Mouse (Mus musculus): Measurements from ENCODE around the gene Dhx16. TPM values are rescaled to one million over a fixed set of nuclear protein-coding genes. Genes with fewer than 3 reads are reported as not detected.
"Not testable (repeated sequence)": the region's sequence is repeated elsewhere in the genome, so short reads cannot be mapped to it uniquely, and the experiment has no call there.

The Dhx16 gene
- polyA plus RNA-seq, 1 experiment, result 17.0 TPM

DNA sequence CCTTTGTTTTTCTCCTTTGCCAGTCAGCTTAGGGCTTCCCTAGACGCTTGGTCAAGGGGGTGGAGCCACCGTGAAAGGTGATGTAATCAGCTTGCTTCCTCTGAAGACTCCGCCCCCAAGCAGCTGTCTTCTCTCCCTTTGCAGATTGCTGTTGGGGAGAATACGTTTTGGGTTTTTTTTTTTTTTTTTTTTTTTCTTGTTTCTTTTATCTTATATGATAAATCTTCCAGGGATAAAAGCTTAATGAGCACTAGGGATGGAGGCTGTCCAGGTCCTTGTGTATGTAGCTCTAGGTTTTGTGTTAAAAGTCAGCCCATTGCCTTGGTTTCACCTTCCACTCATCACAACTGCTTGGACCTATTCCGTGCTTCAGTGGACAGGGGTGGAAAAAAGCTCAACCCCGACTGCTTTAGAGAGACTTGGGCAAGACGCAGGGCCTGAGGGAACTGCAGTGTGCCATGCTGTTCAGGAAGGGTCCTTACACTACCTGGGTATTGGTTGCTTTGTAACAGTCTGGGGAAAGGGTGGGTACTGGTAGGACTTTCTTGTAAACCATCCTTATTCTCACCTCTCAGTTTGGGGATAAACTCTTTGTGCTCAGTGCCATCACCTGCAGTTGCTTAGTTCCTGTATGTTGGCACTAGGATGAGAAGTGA lies 39.6 kb downstream of the Dhx16 start:
- H3K4me3 ChIP-seq (ENCODE audit: insufficient read depth, low read depth, low read length), result peak overlapping the region; percentile 89
- no peaks in the 10 kb centered on the region; the same call in 1 of the 2 replicates for H3K4me1 ChIP-seq (ENCODE audit: control insufficient read depth, insufficient read depth, insufficient read length, low read length)
- peak overlapping the region; percentile 57 for H3K27ac ChIP-seq (replicated peaks; ENCODE audit: low read depth, low read length)

DNA sequence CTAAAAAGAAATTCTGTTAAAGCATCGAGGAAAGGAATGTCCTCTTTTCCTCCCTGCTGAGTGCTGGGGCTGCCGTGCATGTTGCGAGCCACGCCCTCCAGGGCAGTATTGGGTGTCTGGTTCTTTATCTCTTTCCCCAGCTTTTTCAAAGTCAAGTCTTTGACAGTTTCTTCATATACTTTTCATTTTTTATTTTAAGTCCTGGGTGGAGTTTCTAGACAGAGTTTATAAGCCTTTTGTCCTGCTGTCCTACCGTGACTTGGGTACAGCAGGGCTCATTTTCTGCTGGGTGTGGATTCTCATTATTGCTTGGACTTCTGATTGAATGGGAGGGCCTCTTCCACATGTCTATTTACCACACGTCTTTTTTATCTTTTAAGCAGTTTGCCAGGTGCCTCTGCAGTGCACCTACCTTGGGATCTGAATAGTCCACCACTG lies 40.3 kb downstream of the Dhx16 start:
- Histone ChIP-seq H3K4me3 (ENCODE audit: insufficient read depth, low read depth, low read length) (peak overlapping the region; percentile 33; the same call in 1 of the 2 replicates), H3K27ac (replicated peaks; ENCODE audit: low read depth, low read length) (peak overlapping the region; percentile 57), H3K4me1 (ENCODE audit: control insufficient read depth, insufficient read depth, insufficient read length, low read length) (no peaks in the 10 kb centered on the region; the same call in 1 of the 2 replicates)

DNA sequence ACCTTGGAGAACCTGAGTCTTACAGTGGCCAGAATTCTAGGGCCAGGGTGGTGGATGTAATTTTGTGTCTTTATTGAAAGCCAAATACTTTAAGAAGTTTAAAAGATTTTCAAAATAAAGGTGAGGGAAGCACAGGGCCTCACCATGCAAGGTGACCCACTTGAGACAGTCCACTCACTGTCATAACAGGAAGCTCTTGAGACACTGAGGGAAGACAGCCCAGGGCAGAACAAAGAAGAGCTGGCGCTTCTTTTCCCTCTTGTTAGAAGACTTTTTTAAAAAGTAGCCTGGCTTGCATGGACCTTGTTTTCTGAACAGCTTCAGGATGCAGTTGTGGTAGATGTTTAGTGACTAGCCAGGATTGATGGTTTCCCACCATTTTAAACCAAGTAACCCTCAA lies 40.8 kb downstream of the Dhx16 start:
- Histone ChIP-seq H3K4me3 (ENCODE audit: insufficient read depth, low read depth, low read length) (no peak overlapping the region), H3K4me1 (ENCODE audit: control insufficient read depth, insufficient read depth, insufficient read length, low read length) (no peaks in the 10 kb centered on the region; the same call in 1 of the 2 replicates), H3K27ac (replicated peaks; ENCODE audit: low read depth, low read length) (0 out of 2 replicates have a peak overlapping the region, but pooled peaks have one; percentile 57)

DNA sequence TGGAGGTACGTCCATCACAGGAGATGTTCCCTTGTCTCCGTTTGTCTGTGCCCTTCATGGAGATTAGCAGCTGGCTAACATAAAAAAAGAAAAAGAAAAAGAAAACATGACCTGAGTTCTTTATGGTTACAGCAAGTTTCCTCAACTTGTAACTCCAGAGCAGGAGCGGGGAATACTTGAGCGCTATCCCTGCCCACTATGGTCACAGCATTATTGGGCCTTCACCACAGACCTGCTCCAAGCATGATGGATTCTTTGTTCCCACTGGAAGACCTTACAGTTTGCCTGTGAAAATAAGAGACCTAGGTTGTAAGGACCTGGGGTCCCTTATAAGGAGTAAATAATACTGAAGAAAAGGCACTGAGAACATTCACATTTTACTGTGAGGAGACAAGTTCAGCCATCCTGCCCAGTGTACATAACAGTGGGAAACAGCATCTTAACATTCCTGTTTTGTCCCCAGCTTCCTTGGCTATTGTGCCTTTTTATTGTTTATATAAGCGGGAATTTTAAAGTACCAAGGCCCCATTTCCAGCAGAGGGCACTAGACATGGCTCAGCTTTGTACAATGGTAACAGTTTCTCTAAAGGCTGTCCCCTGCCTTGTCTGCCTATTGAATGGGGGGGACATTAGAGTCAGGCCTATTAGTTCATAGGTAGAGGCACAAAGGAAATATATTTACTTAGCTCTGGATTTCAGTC lies 41.4 kb downstream of the Dhx16 start:
- Histone ChIP-seq H3K4me3 (ENCODE audit: insufficient read depth, low read depth, low read length) (no peak overlapping the region), H3K27ac (replicated peaks; ENCODE audit: low read depth, low read length) (no peak overlapping the region), H3K4me1 (ENCODE audit: control insufficient read depth, insufficient read depth, insufficient read length, low read length) (no peaks in the 10 kb centered on the region; the same call in 1 of the 2 replicates)

DNA sequence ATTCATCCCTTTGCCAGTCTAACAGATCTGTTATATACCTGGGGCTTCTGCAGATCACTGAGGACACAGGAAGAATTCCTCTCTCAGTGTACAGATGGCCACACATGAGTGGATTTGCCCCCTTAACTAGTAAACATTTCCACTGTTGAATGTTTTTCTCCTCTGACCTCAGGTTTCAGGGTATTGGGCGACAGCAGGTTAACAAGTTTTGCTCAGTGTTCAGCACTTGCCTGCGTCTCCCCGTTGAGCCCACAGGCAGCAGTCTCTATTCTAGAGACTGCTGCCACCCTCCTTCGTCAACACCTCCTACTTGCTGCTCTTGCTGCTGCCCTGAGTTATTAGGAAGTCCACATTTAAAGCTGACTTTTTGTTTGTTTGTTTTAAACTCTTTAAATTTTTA lies 42.1 kb downstream of the Dhx16 start:
- no peak overlapping the region; the same call in 1 of the 2 replicates for H3K27ac ChIP-seq (replicated peaks; ENCODE audit: low read depth, low read length)
- H3K4me3 ChIP-seq (ENCODE audit: insufficient read depth, low read depth, low read length), result no peak overlapping the region
- no peaks in the 10 kb centered on the region; the same call in 1 of the 2 replicates for H3K4me1 ChIP-seq (ENCODE audit: control insufficient read depth, insufficient read depth, insufficient read length, low read length)

DNA sequence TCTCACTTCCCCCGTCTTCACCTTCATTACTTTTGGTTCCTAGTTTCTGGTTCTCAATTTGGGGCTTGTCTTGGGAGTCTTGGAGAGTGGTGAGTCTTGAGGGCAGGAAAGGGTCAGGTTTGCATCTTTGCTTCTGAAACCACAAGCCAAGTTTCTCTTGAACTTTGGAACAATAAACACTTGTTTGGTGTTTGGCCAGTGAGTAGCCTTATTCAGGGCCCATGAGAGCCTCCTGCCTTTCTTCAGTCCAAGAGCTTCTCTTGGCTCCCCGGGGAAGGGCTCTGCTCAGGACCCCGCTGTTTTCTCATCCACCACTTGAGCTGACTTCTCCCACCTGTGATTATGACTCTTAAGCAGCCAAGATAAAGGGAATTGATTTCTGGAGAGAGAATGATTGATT lies 42.9 kb downstream of the Dhx16 start:
- Histone ChIP-seq H3K27ac (replicated peaks; ENCODE audit: low read depth, low read length) (no peak overlapping the region), H3K4me3 (ENCODE audit: insufficient read depth, low read depth, low read length) (no peak overlapping the region), H3K4me1 (ENCODE audit: control insufficient read depth, insufficient read depth, insufficient read length, low read length) (no peaks in the 10 kb centered on the region; the same call in 1 of the 2 replicates)

DNA sequence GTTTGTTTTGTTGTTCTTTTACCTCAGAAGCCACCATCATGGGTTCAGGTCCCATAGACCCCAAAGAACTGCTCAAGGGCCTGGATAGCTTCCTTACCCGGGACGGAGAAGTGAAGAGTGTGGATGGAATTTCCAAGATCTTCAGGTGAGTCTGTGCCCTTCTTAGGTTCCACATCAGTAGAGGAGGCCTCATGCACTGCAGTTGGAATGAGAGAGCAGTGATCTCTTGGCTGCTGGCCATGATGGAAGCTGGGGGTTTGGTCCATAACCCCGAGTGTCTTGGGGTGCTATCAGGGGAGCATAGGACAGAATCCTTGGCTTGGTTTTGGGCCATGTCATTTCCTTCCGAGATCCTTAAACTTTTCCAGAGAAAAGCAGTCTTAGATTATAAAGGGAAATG lies 43.7 kb downstream of the Dhx16 start:
- H3K27ac ChIP-seq (replicated peaks; ENCODE audit: low read depth, low read length), result no peak overlapping the region
- no peaks in the 10 kb centered on the region; the same call in 1 of the 2 replicates for H3K4me1 ChIP-seq (ENCODE audit: control insufficient read depth, insufficient read depth, insufficient read length, low read length)
- no peak overlapping the region for H3K4me3 ChIP-seq (ENCODE audit: insufficient read depth, low read depth, low read length)

DNA sequence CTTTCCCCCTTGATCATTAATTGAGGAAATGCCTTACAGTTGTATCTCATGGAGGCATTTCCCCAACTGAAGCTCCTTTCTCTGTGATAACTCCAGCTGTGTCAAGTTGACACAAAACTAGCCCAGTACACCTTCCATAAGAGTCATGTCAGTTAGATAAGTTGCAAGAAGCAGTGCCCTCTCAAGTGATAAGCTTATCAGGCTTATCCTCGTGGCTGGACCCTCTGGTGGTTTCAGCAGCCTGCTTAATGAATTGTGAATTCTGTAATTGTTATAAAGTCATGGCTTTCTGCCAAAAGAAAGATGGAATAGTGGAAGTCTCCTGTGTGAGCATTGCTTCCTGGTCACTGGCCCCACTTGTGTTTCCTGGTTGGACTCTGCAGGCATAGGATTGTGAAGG lies 47.9 kb downstream of the Dhx16 start:
- Histone ChIP-seq H3K27ac (replicated peaks; ENCODE audit: low read depth, low read length) (no peak overlapping the region), H3K4me3 (ENCODE audit: insufficient read depth, low read depth, low read length) (no peak overlapping the region), H3K4me1 (ENCODE audit: control insufficient read depth, insufficient read depth, insufficient read length, low read length) (no peaks in the 10 kb centered on the region)

DNA sequence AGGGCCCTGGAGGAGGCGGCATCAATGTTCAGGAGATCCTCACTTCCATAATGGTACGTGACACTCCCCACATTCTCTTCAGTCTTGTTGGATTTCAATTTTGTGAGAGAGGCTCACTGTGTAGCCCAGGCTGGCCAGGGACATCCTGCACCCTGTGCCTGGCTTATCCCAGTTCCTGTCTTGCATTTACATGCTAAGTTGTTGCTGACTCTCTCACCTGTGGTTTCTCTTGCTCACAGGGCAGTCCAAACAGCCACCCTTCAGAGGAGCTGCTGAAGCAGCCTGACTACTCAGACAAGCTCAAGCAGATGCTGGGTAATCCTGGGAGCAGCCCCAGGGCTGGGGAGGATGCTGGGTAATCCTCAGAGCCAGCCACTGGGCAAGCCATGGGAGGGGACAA lies 49.9 kb downstream of the Dhx16 start:
- Histone ChIP-seq H3K27ac (replicated peaks; ENCODE audit: low read depth, low read length) (no peak overlapping the region), H3K4me3 (ENCODE audit: insufficient read depth, low read depth, low read length) (no peak overlapping the region), H3K4me1 (ENCODE audit: control insufficient read depth, insufficient read depth, insufficient read length, low read length) (no peaks in the 10 kb centered on the region)

DNA sequence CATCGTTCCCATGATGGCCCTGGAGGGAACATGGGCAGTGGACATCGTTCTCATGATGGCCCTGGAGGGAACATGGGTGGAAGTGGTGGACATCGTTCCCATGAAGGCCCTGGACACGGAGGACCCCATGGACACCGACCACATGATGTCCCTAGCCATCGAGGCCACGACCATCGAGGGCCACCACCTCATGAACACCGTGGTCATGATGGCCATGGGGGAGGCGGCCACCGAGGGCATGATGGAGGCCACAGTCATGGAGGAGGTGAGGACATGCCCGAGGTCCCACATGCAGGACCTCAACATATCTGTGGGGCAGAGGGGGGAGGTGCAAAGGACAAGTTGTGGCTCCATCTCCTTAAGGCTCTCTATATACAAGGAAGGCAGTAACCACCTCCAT lies 51.0 kb downstream of the Dhx16 start:
- no peaks in the 10 kb centered on the region for H3K4me1 ChIP-seq (ENCODE audit: control insufficient read depth, insufficient read depth, insufficient read length, low read length)

DNA sequence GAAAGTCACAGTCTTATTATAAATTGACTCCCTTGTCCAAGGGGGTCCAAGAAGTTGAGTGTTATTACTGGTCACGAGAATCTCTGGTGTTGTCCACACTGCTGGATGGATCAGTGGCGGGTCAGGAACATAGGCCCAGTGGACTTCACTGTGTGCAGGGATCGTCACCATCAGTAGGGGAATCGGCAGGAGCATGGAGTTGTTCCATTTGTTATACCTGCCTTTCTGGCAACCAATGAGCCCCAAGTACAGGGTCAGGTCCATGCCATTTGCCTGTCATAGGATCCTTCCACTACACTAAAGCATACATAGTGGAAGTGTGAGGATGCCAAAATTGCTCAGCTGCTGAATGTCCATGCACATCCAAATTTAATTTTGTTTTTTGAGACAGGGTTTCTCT lies 53.0 kb downstream of the Dhx16 start:
- no peak overlapping the region for H3K4me3 ChIP-seq (ENCODE audit: insufficient read depth, low read depth, low read length)
- no peaks in the 10 kb centered on the region for H3K4me1 ChIP-seq (ENCODE audit: control insufficient read depth, insufficient read depth, insufficient read length, low read length)
- no peak overlapping the region for H3K27ac ChIP-seq (replicated peaks; ENCODE audit: low read depth, low read length)

More for the DNA sequence above, 51.0 kb downstream of the Dhx16 start:
- no peak overlapping the region for H3K4me3 ChIP-seq (ENCODE audit: insufficient read depth, low read depth, low read length)
- no peak overlapping the region for H3K27ac ChIP-seq (replicated peaks; ENCODE audit: low read depth, low read length)

DNA sequence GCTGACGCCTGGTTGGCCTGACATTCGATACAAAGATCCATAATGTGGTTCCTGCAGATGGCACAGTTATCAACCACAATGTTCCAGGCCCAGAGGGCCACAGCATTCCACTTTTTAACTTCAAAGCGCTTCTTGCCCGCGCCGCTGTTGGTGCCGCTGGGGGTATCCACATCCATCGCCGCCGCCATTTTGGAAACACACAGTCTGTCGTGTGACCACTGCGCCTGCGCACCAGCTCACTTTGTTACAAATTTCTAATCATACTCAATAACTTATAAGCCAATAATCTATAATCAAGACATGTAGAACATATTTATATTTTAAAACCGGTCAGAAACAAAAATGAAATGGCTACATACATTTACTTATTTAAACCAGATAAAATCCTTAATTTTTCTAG lies 56.1 kb downstream of the Dhx16 start:
- not testable (repeated sequence) for H3K4me1 ChIP-seq (ENCODE audit: control insufficient read depth, insufficient read depth, insufficient read length, low read length); H3K27ac ChIP-seq (replicated peaks; ENCODE audit: low read depth, low read length); H3K4me3 ChIP-seq (ENCODE audit: insufficient read depth, low read depth, low read length)

DNA sequence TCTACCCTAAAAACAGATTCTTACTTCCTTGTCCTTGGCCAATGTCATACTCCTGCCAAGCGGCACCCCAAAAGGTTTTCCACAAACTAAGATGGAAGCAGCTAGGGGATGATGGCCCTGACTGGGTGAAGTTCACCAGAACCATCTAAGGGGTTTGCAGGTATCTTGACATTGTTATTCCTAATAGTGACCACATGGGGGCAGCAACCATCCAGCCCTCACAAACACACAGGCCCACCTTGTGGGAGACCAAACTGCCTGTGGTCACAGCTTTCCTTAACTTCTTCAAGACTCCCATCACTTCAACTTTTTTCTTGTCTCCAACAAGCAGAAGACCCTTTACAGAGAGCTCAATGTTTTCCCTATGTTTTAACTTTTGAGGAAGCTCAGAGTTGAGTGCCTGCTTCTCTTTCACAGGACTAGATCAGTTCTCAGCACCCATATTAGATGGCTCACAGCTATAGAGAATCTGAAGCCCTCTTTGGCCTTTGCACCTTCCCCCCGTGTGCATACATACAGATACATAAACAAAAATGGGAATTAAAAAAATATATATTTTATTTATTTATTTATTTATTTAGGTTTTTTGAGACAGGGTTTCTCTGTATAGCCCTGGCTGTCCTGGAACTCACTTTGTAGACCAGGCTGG lies 58.2 kb downstream of the Dhx16 start:
- Histone ChIP-seq H3K4me3 (ENCODE audit: insufficient read depth, low read depth, low read length) (no peak overlapping the region), H3K27ac (replicated peaks; ENCODE audit: low read depth, low read length) (no peak overlapping the region), H3K4me1 (ENCODE audit: control insufficient read depth, insufficient read depth, insufficient read length, low read length) (no peaks in the 10 kb centered on the region)

DNA sequence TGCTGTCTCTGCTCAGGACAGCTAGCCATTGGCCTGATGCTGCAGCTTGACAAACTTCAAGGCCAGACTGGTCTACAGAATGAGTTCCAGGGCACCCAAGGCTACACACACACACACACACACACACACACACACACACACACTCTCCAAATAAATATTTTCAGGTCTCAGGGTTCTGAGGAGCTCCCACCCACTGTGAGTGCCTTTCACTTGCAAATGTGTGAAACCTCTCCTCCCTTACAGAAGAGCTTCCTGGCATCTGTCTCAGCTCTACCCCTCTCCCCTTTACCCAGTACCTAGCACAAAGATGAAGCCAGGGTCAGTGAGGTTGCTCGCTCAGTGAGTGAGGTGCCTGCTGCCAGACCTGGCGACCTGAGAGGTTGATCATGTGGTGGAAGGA lies 59.5 kb downstream of the Dhx16 start:
- no peaks in the 10 kb centered on the region for H3K4me1 ChIP-seq (ENCODE audit: control insufficient read depth, insufficient read depth, insufficient read length, low read length)
- no peak overlapping the region for H3K4me3 ChIP-seq (ENCODE audit: insufficient read depth, low read depth, low read length)
- no peak overlapping the region for H3K27ac ChIP-seq (replicated peaks; ENCODE audit: low read depth, low read length)

DNA sequence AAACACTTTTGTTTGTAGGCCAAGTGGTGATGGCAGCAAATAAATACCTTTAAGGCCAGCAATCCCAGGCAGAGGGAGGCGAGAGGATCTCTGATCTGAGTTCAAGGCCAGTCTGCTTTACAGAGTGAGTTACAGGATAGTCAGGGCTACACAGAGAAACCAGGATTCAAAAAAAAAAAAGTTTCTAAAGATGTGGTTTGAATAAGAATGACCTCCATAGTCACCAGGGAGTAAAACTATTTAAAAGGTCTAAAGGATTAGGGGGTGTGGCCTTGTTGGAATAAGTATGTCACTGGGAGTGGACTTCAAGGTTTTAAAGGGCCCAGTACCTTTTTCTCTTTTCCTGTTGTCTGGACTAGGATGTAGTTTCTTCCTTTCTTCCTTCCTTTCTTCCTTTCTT lies 60.3 kb downstream of the Dhx16 start:
- no peaks in the 10 kb centered on the region for H3K4me1 ChIP-seq (ENCODE audit: control insufficient read depth, insufficient read depth, insufficient read length, low read length)
- H3K4me3 ChIP-seq (ENCODE audit: insufficient read depth, low read depth, low read length), result no peak overlapping the region
- no peak overlapping the region for H3K27ac ChIP-seq (replicated peaks; ENCODE audit: low read depth, low read length)
